Mouse (Mus musculus) 416B (cell line): ENCODE measurements around the gene Slc41a2.

Experiments used
- DNase-seq: peaks from one replicate; pipeline ENCODE4 v3.0.0; 2011; ENCODE audit warnings: low read depth

Slc41a2 gene

GRCm38 (mm10) chr10:83224999-83225398 lies 112.7 kb downstream of the Slc41a2 start:
- peak; percentile 19 for DNase-seq

GRCm38 (mm10) chr10:83220847-83221246 lies 116.8 kb downstream of the Slc41a2 start:
- DNase-seq = no peak

- DNase-seq = no peak
Measured at GRCm38 (mm10) chr10:83220217-83220616, 117.5 kb downstream of the Slc41a2 start.

GRCm38 (mm10) chr10:83219729-83220128 lies 118.0 kb downstream of the Slc41a2 start:
- DNase-seq = peak; percentile 55

GRCm38 (mm10) chr10:83218778-83219177 lies 118.9 kb downstream of the Slc41a2 start:
- DNase-seq = no peak

GRCm38 (mm10) chr10:83217256-83217655 lies 120.4 kb downstream of the Slc41a2 start:
- no peak for DNase-seq

GRCm38 (mm10) chr10:83215559-83215958 lies 122.1 kb downstream of the Slc41a2 start:
- DNase-seq = peak; percentile 88

- DNase-seq = no peak
Measured at GRCm38 (mm10) chr10:83212618-83213017, 125.1 kb downstream of the Slc41a2 start.

- DNase-seq = peak; percentile 32
Measured at GRCm38 (mm10) chr10:83210968-83211583, 126.6 kb downstream of the Slc41a2 start.

- no peak for DNase-seq
Measured at GRCm38 (mm10) chr10:83210122-83210521, 127.6 kb downstream of the Slc41a2 start.

GRCm38 (mm10) chr10:83209388-83209787 lies 128.3 kb downstream of the Slc41a2 start:
- no peak for DNase-seq

GRCm38 (mm10) chr10:83208436-83208835 lies 129.2 kb downstream of the Slc41a2 start:
- no peak for DNase-seq

GRCm38 (mm10) chr10:83202906-83203702 lies 134.6 kb downstream of the Slc41a2 start:
- DNase-seq = no peak

- no peak for DNase-seq
Measured at GRCm38 (mm10) chr10:83201525-83201924, 136.2 kb downstream of the Slc41a2 start.

GRCm38 (mm10) chr10:83199290-83199689 lies 138.4 kb downstream of the Slc41a2 start:
- DNase-seq = no peak

- DNase-seq = peak; percentile 28
Measured at GRCm38 (mm10) chr10:83198692-83199091, 139.0 kb downstream of the Slc41a2 start.

GRCm38 (mm10) chr10:83197690-83198336 lies 139.9 kb downstream of the Slc41a2 start:
- peak; percentile 77 for DNase-seq

GRCm38 (mm10) chr10:83191982-83192381 lies 145.7 kb downstream of the Slc41a2 start:
- no peak for DNase-seq

- DNase-seq = no peak
Measured at GRCm38 (mm10) chr10:83191476-83191875, 146.2 kb downstream of the Slc41a2 start.

- DNase-seq = no peak
Measured at GRCm38 (mm10) chr10:83189071-83189470, 148.6 kb downstream of the Slc41a2 start.

GRCm38 (mm10) chr10:83186984-83187383 lies 150.7 kb downstream of the Slc41a2 start:
- DNase-seq = no peak

GRCm38 (mm10) chr10:83186167-83186566 lies 151.5 kb downstream of the Slc41a2 start:
- no peak for DNase-seq

GRCm38 (mm10) chr10:83185121-83185520 lies 152.6 kb downstream of the Slc41a2 start:
- DNase-seq = no peak
